Mouse (Mus musculus): ENCODE results near the gene Gm20449. TPM values are rescaled to one million over a fixed set of nuclear protein-coding genes. Genes with fewer than 3 reads are reported as not detected.
"Not testable (repeated sequence)": the region's sequence is repeated elsewhere in the genome, so short reads cannot be mapped to it uniquely, and the experiment has no call there.

Gene Gm20449
- total RNA-seq (2021), result under 1 TPM; 0.10 to 0.12 TPM
- long read RNA-seq, experiment 1, result 0 reads
- long read RNA-seq, experiment 2, partial matches to known transcripts, result 0 of 1 reads
- long read RNA-seq, experiment 2, other reads (novel, unspliced or antisense), result 1 of 1 reads

DNA sequence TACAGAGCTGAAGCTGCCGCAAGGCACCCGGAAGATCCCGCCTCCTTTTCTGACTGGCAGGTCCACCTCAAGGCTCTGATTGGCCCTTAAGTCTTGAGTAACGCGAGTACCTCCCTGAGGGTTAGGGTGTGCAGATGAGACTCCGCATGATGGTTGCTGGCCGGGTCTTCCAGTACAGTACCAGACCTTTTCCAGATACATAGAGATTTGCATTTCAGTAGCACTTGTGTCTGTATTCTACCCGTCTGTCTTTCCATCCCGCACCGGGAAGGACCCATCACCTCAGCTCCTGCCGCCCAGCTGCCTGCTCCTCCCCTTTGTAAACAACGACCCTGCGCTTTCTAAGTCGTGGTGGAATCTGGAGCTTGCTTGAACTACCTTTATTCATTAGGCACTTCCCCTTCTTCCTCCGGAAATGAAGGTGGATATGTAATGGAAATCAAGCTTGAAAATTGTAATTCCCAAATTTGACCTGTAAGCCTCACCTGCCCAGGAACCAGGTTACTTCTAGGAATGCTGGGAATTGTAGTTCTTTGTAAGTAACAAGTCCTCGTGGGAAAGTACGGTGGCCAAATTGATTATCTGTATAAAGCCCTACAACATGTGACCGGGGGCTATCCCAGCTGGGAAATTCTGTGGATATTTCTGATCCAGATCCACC, at the start of gene Gm20449, which contains the start of gene AW146154:
TSS of gene Gm20449 (minus strand) at position 29 of the 661 bp plus-strand sequence.
TSS of gene AW146154 (minus strand) at position 502 of the 661 bp plus-strand sequence.
- intact Hi-C loops (cut with DNase I), result loop anchor here (5.0 to 10.0 kb wide), 4 partner anchors 107 to 1785 kb away; partner anchors contain the start of genes AI987944, Zfp141 and Zfp788
- peak; percentile 98 to 99 for DNase-seq

DNA sequence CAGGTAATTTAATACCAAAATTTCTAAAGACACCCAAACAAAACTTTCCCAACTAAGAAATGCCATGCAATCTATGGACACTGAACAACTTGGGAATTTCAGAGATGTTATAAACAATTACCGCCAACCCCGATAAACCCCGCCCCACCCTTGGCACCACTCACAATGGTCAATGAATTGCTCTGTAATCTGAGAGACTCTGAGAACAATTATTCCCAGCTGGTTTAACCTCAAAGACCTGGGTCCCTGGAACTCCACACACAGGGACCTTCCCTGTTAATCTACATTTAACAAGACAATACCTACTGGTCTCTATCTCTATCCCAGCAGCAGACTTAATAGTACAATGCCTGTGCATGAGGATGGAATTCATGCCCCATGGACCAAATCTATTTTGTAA, 13.5 kb upstream of the Gm20449 start:
- no peak for DNase-seq
- intact Hi-C loops (cut with DNase I), result no loop called here

- DNase-seq, result no peak
- intact Hi-C loops (cut with DNase I), result no loop called here
Observed at GRCm38 (mm10) chr7:41512207-41512606, 13.0 kb upstream of the Gm20449 start.

- intact Hi-C loops (cut with DNase I), result loop anchor here (1.0 to 10.0 kb wide), 2 partner anchors 8 to 1788 kb away; no protein-coding TSS in a partner anchor
- DNase-seq, result no peak
Observed at GRCm38 (mm10) chr7:41502402-41502801, 3.2 kb upstream of the Gm20449 start.

GRCm38 (mm10) chr7:41500151-41500934, 1.1 kb upstream of the Gm20449 start:
- DNase-seq, result peak; percentile 50 to 66
- intact Hi-C loops (cut with DNase I), result loop anchor here (10.0 kb wide), 1 partner anchor 1786 kb away; no protein-coding TSS in a partner anchor

DNA sequence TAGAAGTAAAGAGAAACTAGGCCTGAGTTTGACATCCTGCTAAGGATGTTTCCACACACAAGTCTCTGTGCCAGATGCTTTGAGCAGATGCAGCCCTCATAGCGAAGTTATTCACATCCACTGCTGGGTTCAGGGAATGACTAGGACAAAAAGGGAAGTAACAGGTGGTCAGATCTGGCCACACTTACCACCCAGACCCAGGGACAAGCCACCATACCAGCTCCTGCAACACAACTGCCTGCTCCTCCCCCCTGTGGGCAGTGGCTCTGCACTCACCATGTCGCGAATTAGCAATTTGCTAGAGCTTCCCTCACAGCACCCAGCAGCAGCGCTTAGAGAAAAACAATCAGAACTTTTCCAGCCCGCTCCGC, 214 bp downstream of the Gm20449 start:
- DNase-seq, result not testable (repeated sequence)
- intact Hi-C loops (cut with DNase I), result loop anchor here (5.0 to 10.0 kb wide), 3 partner anchors 107 to 1006 kb away; partner anchors contain the start of genes AI987944, Zfp141 and Zfp788

- DNase-seq, result peak in 1 of 2 experiments; percentile 22
- intact Hi-C loops (cut with DNase I), result loop anchor here (5.0 to 10.0 kb wide), 3 partner anchors 106 to 1006 kb away; partner anchors contain the start of genes AI987944, Zfp141 and Zfp788
Observed at GRCm38 (mm10) chr7:41498464-41498863, 753 bp downstream of the Gm20449 start.

DNA sequence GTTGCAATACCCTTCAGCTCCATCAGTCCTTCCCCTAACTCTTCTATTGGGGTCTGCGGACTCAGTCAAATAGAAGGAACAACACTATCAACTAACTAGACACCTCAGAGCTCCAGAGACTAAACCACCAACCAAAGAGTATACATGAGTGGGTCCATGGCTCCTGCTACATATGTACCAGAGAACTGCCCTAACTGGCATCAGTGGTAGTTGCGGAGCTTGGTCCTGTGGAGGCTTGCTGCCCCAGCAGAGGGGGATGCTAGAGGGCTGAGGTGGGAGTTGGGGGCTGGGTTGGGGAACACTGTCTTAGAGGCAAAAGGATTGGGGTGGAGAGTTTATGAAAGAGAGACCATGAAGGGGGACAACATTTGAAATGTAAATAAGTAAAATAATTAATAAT, 1.3 kb downstream of the Gm20449 start:
- intact Hi-C loops (cut with DNase I), result loop anchor here (5.0 to 10.0 kb wide), 3 partner anchors 106 to 1007 kb away; partner anchors contain the start of genes AI987944, Zfp141 and Zfp788
- DNase-seq, result no peak

DNA sequence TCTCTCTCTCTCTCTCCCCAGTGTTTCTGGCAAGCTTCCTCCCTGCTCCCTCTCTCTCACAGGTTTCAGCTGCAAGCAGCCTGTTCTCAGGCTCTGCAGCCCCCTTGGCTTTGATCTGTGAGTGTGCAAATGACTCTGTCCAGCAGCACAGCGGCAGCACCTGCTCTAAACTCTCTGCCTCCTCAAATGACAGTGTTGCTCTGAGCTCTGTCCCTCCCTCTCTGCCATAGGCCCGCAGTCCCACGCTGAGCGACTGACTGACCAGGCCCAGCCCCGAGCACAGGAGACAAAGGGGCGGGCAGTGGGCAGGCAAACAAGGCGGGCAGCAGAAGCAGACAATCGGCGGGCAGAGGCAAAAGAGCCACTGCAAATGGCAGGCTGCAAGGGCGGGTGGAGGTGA, 47.4 kb downstream of the Gm20449 start:
- no peak for DNase-seq
- intact Hi-C loops (cut with DNase I), result no loop called here

DNA sequence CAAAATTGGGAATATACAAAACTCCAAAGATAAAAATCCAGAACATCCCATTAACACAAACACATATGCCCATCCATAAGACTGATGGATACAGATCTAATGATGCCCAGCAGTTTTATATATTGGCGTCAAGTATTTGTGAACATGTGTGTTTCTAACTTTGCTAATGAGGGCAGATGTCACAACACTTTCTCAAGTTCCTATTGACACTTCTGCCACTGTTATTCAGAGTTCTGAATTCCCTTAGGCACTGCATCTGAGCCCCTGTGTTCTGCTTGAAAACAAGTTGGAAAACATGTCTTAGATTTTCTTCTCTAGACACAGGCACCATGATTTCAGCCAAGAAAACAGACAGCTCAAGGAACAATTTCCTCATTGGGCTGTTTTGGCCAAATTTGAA, 50.6 kb downstream of the Gm20449 start, which contains the start of gene Vmn2r57:
TSS of gene Vmn2r57 (minus strand) at position 101 of the 400 bp plus-strand sequence.
- DNase-seq; intact Hi-C loops (cut with DNase I): not testable (repeated sequence)

GRCm38 (mm10) chr7:41394130-41394529, 105.1 kb downstream of the Gm20449 start:
- no peak for DNase-seq
- intact Hi-C loops (cut with DNase I), result loop anchor here (5.0 to 10.0 kb wide), 2 partner anchors 103 to 241 kb away; partner anchors contain the start of genes AW146154, Gm20449 and Zfp788

DNA sequence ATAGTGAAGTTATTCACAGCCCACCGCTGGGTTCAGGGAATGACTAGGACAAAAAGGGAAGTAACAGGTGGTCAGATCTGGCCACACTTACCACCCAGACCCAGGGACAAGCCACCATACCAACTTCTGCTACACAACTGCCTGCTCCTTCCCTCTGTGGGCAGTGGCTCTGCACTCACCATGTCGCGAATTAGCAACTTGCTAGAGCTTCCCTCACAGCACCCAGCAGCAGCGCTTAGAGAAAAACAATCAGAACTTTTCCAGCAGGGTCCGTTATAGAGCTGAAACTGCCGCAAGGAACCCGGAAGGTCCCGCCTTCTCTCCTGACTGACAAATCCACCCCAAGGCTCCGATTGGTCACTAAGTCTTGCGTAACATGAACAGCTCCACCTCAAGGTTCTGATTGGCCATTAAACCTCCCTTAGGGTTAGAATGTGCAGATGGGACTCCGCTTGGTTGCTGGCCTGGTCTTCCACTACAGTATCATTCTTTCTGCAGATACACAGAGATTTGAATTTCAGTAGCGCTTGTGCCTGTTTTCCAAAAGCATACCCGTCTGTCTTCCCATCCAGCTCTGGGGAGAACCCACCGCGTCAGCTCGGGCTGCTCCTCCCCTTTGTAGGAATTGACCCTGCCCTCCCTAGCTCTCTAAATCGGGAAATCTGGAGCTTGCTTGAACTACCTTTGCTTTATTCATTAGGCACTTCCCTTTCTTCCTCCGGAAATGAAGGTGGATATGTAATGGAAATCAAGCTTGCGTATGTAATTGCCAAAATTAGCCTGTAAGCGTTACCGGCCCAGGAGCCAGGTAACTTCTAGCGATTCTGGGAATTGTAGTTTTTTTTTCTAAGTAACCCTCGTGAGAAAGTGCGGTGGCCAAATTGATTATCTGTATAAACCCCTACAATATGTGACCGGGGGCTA, 105.9 kb downstream of the Gm20449 start, which contains the start of gene AI987944:
TSS of gene AI987944 (minus strand) at position 332 of the 924 bp plus-strand sequence.
- intact Hi-C loops (cut with DNase I), result loop anchor here (5.0 to 10.0 kb wide), 2 partner anchors 104 to 241 kb away; partner anchors contain the start of genes AW146154, Gm20449 and Zfp788
- peak; percentile 79 to 81 for DNase-seq

Other genes starting within 250 kb of the Gm20449 start
- 10 to 100 TPM in 1 of 2 experiments, 1 to 10 TPM in 1; 9.9 to 10.9 TPM for gene AI987944, start 106.0 kb downstream of the Gm20449 start, total RNA-seq (2021)
- under 1 TPM; 0.14 to 0.15 TPM for gene Vmn2r57, start 50.7 kb downstream of the Gm20449 start, total RNA-seq (2021)
- 1 to 10 TPM; 5.8 to 6.4 TPM for gene AW146154, start 473 bp upstream of the Gm20449 start, total RNA-seq (2021)
- not detected for gene Gm6871, start 74.2 kb upstream of the Gm20449 start, total RNA-seq (2021)
- 10 to 100 TPM in 1 of 2 experiments, 1 to 10 TPM in 1; 8.1 to 10.5 TPM for gene 2610021A01Rik, start 99.8 kb upstream of the Gm20449 start, total RNA-seq (2021)
- 1 to 10 TPM; 7.4 to 8.6 TPM for gene Zfp788, start 133.8 kb upstream of the Gm20449 start, total RNA-seq (2021)

All from heart, postnatal 14 days (tissue).